Mouse (Mus musculus) brain, embryonic 14.5 days (tissue): ENCODE results near the gene Capn15.

Experiments
- CTCF ChIP-seq: fragments of 200-500 bp; IDR thresholded peaks from 2 replicates; pipeline ENCODE4 v1.5.1; 2012; ENCODE audit warnings: inconsistent platforms, mild to moderate bottlenecking, moderate library complexity, borderline replicate concordance; ENCODE audit not compliant: insufficient read depth, insufficient read length; ENCODE audit errors: extremely low read depth
- POLR2A ChIP-seq: fragments of 200-500 bp; IDR thresholded peaks from 2 replicates; pipeline ENCODE4 v1.6.1; 2012; ENCODE audit warnings: mild to moderate bottlenecking, inconsistent platforms, borderline replicate concordance; ENCODE audit not compliant: poor library complexity, insufficient read depth, insufficient read length, severe bottlenecking; ENCODE audit errors: extremely low read depth

DNA sequence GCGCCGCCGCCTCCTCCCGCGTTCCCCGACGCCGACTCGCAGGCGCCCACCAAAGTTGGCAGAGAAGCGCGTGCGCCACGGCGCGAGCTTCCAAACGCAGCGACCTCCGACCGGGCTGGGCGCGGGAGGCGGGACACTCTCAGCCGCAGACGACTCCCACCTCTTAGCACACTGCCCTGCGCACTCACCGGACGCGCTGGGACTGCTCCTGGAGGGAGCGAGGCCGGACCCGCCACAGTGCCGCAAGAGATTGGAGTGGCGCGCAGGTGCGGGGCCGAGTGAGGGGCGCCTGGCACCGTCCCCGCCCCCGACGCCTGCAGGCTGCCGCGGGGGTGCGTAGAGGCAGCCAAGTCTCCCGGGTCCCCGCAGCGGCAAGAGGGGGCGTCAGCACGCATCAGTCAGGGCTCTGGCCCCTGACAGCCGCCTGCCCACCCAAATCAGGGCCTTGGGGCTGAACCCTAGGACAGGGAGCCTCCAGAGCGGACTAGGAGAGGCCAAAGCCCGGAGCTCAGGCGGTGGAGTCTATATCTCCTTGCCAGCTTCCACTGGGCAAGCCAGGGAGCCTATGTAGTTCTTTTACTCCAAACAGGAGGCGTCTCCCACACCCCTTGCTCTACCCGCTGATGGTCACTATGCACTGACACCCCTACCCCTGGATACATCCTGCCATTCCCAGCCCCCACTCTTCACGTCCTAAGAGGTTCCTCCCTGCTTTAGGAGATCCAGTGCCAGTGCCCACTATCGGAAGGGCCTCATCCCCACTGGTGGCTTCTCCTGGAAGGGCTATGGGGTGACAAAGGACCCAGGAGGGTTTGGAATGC is 33.6 kb downstream of the Capn15 start, which contains the start of gene A930017K11Rik:
- no peak for TF ChIP-seq CTCF
- TF ChIP-seq POLR2A, result no peak
